Mouse (Mus musculus): ENCODE data around the gene Taf15.

- TF ChIP-seq POLR2A (IDR thresholded peaks at IDR 0.05; ENCODE audit: low read depth, low read length) (no peak), CTCF (conservative IDR thresholded peaks at IDR 0.05; ENCODE audit: insufficient read depth, insufficient read length, low read depth, low read length) (no peak)
Observed at GRCm38 (mm10) chr11:83455608-83456007, 17.3 kb upstream of the Taf15 start.

All from kidney, adult 2 months (tissue).